Mouse (Mus musculus): Measurements from ENCODE around the gene Rassf7. TPM values are rescaled to one million over a fixed set of nuclear protein-coding genes. Genes with fewer than 3 reads are reported as not detected.

Rassf7 gene
- polyA plus RNA-seq (2012; rRNA removed; ENCODE audit: low replicate concordance) = 141 and 227 TPM in 2 replicates

GRCm38 (mm10) chr7:141215101-141215879 is at the start of gene Rassf7:
TSS of gene Rassf7 (plus strand) at chr7:141215860.

GRCm38 (mm10) chr7:141172116-141173006 is 43.3 kb upstream of the Rassf7 start, which contains the start of gene Rnh1:
TSS of gene Rnh1 (minus strand) at chr7:141172857.

GRCm38 (mm10) chr7:141193948-141194347 is 21.7 kb upstream of the Rassf7 start, which contains the start of the genes Hras and Lrrc56:
TSS of gene Hras (minus strand) at chr7:141194005.
TSS of gene Lrrc56 (plus strand) at chr7:141194157.

GRCm38 (mm10) chr7:141213605-141214235 is 1.9 kb upstream of the Rassf7 start, which contains the start of gene Lmntd2:
TSS of gene Lmntd2 (minus strand) at chr7:141214080.

GRCm38 (mm10) chr7:141228279-141229067 is 12.8 kb downstream of the Rassf7 start, which contains the start of gene Phrf1:
TSS of gene Phrf1 (plus strand) at chr7:141228784.

GRCm38 (mm10) chr7:141265739-141266561 is 50.3 kb downstream of the Rassf7 start, which contains the start of gene Irf7:
TSS of gene Irf7 (minus strand) at chr7:141266481.

Other genes with a start within 250 kb of the Rassf7 start
- gene Ifitm1, start 248.6 kb upstream of the Rassf7 start, polyA plus RNA-seq (2012; rRNA removed; ENCODE audit: low replicate concordance) = 69.2 and 79.8 TPM in 2 replicates
- gene Ifitm3, start 205.1 kb upstream of the Rassf7 start, polyA plus RNA-seq (2012; rRNA removed; ENCODE audit: low replicate concordance) = 90.0 and 119 TPM in 2 replicates
- gene Ifitm6, start 197.9 kb upstream of the Rassf7 start, polyA plus RNA-seq (2012; rRNA removed; ENCODE audit: low replicate concordance) = 0.75 and 2.8 TPM in 2 replicates
- gene Gm17387, start 186.7 kb upstream of the Rassf7 start, polyA plus RNA-seq (2012; rRNA removed; ENCODE audit: low replicate concordance) = not detected in 2 replicates
- gene B4galnt4, start 154.8 kb upstream of the Rassf7 start, polyA plus RNA-seq (2012; rRNA removed; ENCODE audit: low replicate concordance) = 12.4 and 24.8 TPM in 2 replicates
- 124 and 153 TPM in 2 replicates for gene Pkp3, start 137.6 kb upstream of the Rassf7 start, polyA plus RNA-seq (2012; rRNA removed; ENCODE audit: low replicate concordance)
- gene Sigirr, start 115.3 kb upstream of the Rassf7 start, polyA plus RNA-seq (2012; rRNA removed; ENCODE audit: low replicate concordance) = 36.7 and 51.6 TPM in 2 replicates
- gene Ano9, start 98.1 kb upstream of the Rassf7 start, polyA plus RNA-seq (2012; rRNA removed; ENCODE audit: low replicate concordance) = 63.8 and 73.8 TPM in 2 replicates
- 22.2 and 35.2 TPM in 2 replicates for gene Ptdss2, start 93.5 kb upstream of the Rassf7 start, polyA plus RNA-seq (2012; rRNA removed; ENCODE audit: low replicate concordance)
- 101 and 118 TPM in 2 replicates for gene Rnh1, start 43.0 kb upstream of the Rassf7 start, polyA plus RNA-seq (2012; rRNA removed; ENCODE audit: low replicate concordance)
- 42.6 and 50.0 TPM in 2 replicates for gene Hras, start 21.9 kb upstream of the Rassf7 start, polyA plus RNA-seq (2012; rRNA removed; ENCODE audit: low replicate concordance)
- gene Lrrc56, start 21.7 kb upstream of the Rassf7 start, polyA plus RNA-seq (2012; rRNA removed; ENCODE audit: low replicate concordance) = 6.5 and 9.6 TPM in 2 replicates
- gene Lmntd2, start 1.8 kb upstream of the Rassf7 start, polyA plus RNA-seq (2012; rRNA removed; ENCODE audit: low replicate concordance) = 9.3 and 10.1 TPM in 2 replicates
- 28.2 and 33.6 TPM in 2 replicates for gene Phrf1, start 12.9 kb downstream of the Rassf7 start, polyA plus RNA-seq (2012; rRNA removed; ENCODE audit: low replicate concordance)
- 130 and 684 TPM in 2 replicates for gene Irf7, start 50.6 kb downstream of the Rassf7 start, polyA plus RNA-seq (2012; rRNA removed; ENCODE audit: low replicate concordance)
- gene Cdhr5, start 60.9 kb downstream of the Rassf7 start, polyA plus RNA-seq (2012; rRNA removed; ENCODE audit: low replicate concordance) = 584 and 1,633 TPM in 2 replicates
- 313 and 900 TPM in 2 replicates for gene Sct, start 63.3 kb downstream of the Rassf7 start, polyA plus RNA-seq (2012; rRNA removed; ENCODE audit: low replicate concordance)
- gene Drd4, start 76.1 kb downstream of the Rassf7 start, polyA plus RNA-seq (2012; rRNA removed; ENCODE audit: low replicate concordance) = 0.08 and 0.33 TPM in 2 replicates
- gene Deaf1, start 111.8 kb downstream of the Rassf7 start, polyA plus RNA-seq (2012; rRNA removed; ENCODE audit: low replicate concordance) = 25.6 and 42.3 TPM in 2 replicates
- 17.7 and 21.9 TPM in 2 replicates for gene Tmem80, start 111.9 kb downstream of the Rassf7 start, polyA plus RNA-seq (2012; rRNA removed; ENCODE audit: low replicate concordance)
- gene Eps8l2, start 123.0 kb downstream of the Rassf7 start, polyA plus RNA-seq (2012; rRNA removed; ENCODE audit: low replicate concordance) = 289 and 479 TPM in 2 replicates
- gene Taldo1, start 176.3 kb downstream of the Rassf7 start, polyA plus RNA-seq (2012; rRNA removed; ENCODE audit: low replicate concordance) = 174 and 342 TPM in 2 replicates
- 22.6 and 44.4 TPM in 2 replicates for gene Gatd1, start 198.3 kb downstream of the Rassf7 start, polyA plus RNA-seq (2012; rRNA removed; ENCODE audit: low replicate concordance)
- gene Cend1, start 213.6 kb downstream of the Rassf7 start, polyA plus RNA-seq (2012; rRNA removed; ENCODE audit: low replicate concordance) = 1.1 TPM in 2 replicates
- gene Slc25a22, start 222.0 kb downstream of the Rassf7 start, polyA plus RNA-seq (2012; rRNA removed; ENCODE audit: low replicate concordance) = 93.2 and 420 TPM in 2 replicates
- gene Pidd1, start 228.2 kb downstream of the Rassf7 start, polyA plus RNA-seq (2012; rRNA removed; ENCODE audit: low replicate concordance) = 9.0 and 12.6 TPM in 2 replicates
- gene Rplp2, start 231.5 kb downstream of the Rassf7 start, polyA plus RNA-seq (2012; rRNA removed; ENCODE audit: low replicate concordance) = 246 and 380 TPM in 2 replicates
- gene Pnpla2, start 239.3 kb downstream of the Rassf7 start, polyA plus RNA-seq (2012; rRNA removed; ENCODE audit: low replicate concordance) = 208 and 377 TPM in 2 replicates
- 47.9 and 73.5 TPM in 2 replicates for gene Cracr2b, start 245.2 kb downstream of the Rassf7 start, polyA plus RNA-seq (2012; rRNA removed; ENCODE audit: low replicate concordance)

Measured in duodenum, adult 2 months (tissue).